Mouse (Mus musculus) E14TG2a.4 (cell line): ENCODE measurements at regions not wholly inside any gene's neighbourhood (a gene's known extent, or its start where the extent isn't known, plus 50 kb on each side); places are given as distances from the start of the nearest gene placed in this dataset.

Experiments
- CTCF ChIP-seq: conservative IDR thresholded peaks from 2 replicates; pipeline ENCODE4 v1.5.1; 2014; ENCODE audit warnings: low read length
- POU5F1 ChIP-seq: IDR thresholded peaks from 2 replicates; pipeline ENCODE4 v1.6.1; 2014; ENCODE audit warnings: low read length, borderline replicate concordance

DNA sequence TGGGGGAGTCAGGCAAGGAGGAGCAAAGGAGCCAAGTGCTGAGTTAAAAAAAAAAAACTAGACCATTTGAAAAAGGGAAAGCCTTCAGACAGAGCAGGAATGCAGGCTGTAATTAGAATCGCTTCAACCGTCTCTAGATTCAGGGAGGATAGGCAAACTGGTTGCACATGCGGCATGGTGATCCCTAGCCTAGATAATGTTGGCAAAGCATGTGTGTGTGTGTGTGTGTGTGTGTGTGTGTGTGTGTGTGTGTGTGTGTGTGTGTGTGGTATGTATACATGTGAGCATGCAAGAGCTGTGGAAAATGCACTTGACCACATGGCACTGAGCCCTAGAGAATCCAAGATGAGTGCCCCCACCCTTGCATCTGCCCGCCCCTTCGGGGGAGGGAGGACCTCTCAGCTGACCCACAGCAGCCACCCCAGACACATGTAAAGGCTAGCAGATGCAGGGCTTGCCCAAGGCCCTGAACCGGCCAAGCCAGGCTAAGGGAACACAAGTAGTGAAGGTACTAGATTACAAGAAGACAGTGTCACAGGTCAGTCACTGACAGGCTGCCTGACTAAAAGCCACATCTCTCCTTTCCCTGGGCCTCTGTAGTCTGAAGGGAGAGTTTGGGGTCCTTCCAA lies 67.4 kb downstream of the Pja1 start:
- TF ChIP-seq CTCF (no peak), POU5F1 (no peak)
